Mouse (Mus musculus) ovary, postnatal 14 days (tissue): ENCODE measurements around the gene Gm10413.
"Not testable (repeated sequence)": the region's sequence is repeated elsewhere in the genome, so short reads cannot be mapped to it uniquely, and the experiment has no call there.

Experiments used
- DNase-seq: peaks from one replicate; pipeline ENCODE4 v3.0.0; 2022; ENCODE audit warnings: low spot score

Gm10413 gene

GRCm38 (mm10) chr14:3394793-3395192 lies at the start of gene Gm10413:
Gene Gm10413 (plus strand): TSS chr14:3395093.
- DNase-seq, result not testable (repeated sequence)

GRCm38 (mm10) chr14:3412314-3412713 lies 17.4 kb downstream of the Gm10413 start, which contains the start of gene Gm10409:
Gene Gm10409 (plus strand): TSS chr14:3412614.
- not testable (repeated sequence) for DNase-seq

DNA sequence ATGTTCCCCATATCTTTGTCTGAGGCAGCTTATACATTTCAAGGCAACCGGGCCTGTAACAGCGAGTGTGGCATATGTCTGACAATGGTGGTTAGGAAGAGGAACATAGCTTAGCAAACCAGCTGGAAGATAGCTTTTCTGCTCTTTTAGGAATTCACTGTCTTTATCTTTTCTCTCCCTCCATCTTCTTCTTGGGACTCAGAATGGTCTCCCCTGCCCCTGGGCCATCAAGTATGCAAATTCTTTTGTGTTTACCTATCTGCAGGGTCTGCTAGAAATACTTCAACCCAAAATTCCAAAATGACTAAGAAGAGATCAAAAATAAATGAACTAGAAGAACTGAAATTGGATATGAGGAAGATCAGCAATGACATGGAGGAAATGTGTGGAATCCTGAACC lies 32.9 kb downstream of the Gm10413 start, which contains the start of gene Gm3005:
Gene Gm3005 (plus strand): TSS at position 301 of the 400 bp plus-strand sequence.
- not testable (repeated sequence) for DNase-seq

DNA sequence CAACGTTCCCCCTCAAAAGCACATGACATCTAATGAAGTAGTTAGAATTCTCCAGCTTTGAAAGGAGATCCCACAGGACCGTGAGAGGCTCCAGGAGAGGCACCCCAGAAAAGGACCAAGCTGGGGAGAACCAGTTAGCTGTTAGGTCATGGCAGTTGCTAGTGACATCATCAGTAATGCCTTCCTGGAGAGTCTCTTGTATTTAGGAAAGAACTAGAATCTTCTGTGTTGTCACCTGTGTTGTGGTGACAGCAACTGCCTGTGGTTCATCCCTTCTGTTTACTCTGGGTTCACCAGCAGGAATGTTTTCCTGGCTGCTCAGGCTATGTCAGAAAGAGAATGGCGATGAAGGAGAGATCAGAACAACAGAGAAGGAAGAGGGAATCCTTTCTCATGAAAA lies 54.2 kb downstream of the Gm10413 start, which contains the start of gene Gm10408:
Gene Gm10408 (plus strand): TSS at position 301 of the 400 bp plus-strand sequence.
- DNase-seq, result not testable (repeated sequence)
